Mouse (Mus musculus) A20 (cell line): ENCODE data around the gene Rgs6.

ENCODE experiments used
- DNase-seq: peaks from one replicate; pipeline ENCODE4 v3.0.0-alpha.2; 2011; ENCODE audit warnings: low read depth, low spot score

Rgs6 gene

GRCm38 (mm10) chr12:83083427-83083826 is 495.3 kb downstream of the Rgs6 start:
- DNase-seq: no peak

- no peak for DNase-seq
Observed at GRCm38 (mm10) chr12:83084614-83085013, 496.5 kb downstream of the Rgs6 start.

- no peak for DNase-seq
Observed at GRCm38 (mm10) chr12:83087010-83087409, 498.9 kb downstream of the Rgs6 start.

- DNase-seq: no peak
Observed at GRCm38 (mm10) chr12:83087555-83087954, 499.5 kb downstream of the Rgs6 start.

GRCm38 (mm10) chr12:83092001-83092400 is 503.9 kb downstream of the Rgs6 start:
- no peak for DNase-seq

- DNase-seq: no peak
Observed at GRCm38 (mm10) chr12:83097787-83098186, 509.7 kb downstream of the Rgs6 start.

GRCm38 (mm10) chr12:83098646-83099371 is 510.7 kb downstream of the Rgs6 start:
- no peak for DNase-seq

- DNase-seq: no peak
Observed at GRCm38 (mm10) chr12:83099920-83100319, 511.8 kb downstream of the Rgs6 start.

- no peak for DNase-seq
Observed at GRCm38 (mm10) chr12:83100413-83100812, 512.3 kb downstream of the Rgs6 start.

- DNase-seq: no peak
Observed at GRCm38 (mm10) chr12:83100848-83101247, 512.8 kb downstream of the Rgs6 start.

- no peak for DNase-seq
Observed at GRCm38 (mm10) chr12:83105514-83106119, 517.5 kb downstream of the Rgs6 start.

GRCm38 (mm10) chr12:83106120-83106517 is 518.0 kb downstream of the Rgs6 start:
- DNase-seq: no peak

- DNase-seq: no peak
Observed at GRCm38 (mm10) chr12:83109486-83109885, 521.4 kb downstream of the Rgs6 start.

GRCm38 (mm10) chr12:83109891-83110630 is 522.0 kb downstream of the Rgs6 start:
- DNase-seq: no peak

- no peak for DNase-seq
Observed at GRCm38 (mm10) chr12:83110711-83111110, 522.6 kb downstream of the Rgs6 start.

- DNase-seq: no peak
Observed at GRCm38 (mm10) chr12:83112283-83112682, 524.2 kb downstream of the Rgs6 start.

GRCm38 (mm10) chr12:83112901-83113628 is 525.0 kb downstream of the Rgs6 start:
- DNase-seq: no peak

- DNase-seq: no peak
Observed at GRCm38 (mm10) chr12:83113971-83114370, 525.9 kb downstream of the Rgs6 start.

- peak; percentile 19 for DNase-seq
Observed at GRCm38 (mm10) chr12:83114396-83115053, 526.4 kb downstream of the Rgs6 start.

- no peak for DNase-seq
Observed at GRCm38 (mm10) chr12:83124111-83124510, 536.0 kb downstream of the Rgs6 start.

GRCm38 (mm10) chr12:83125284-83125683 is 537.2 kb downstream of the Rgs6 start:
- no peak for DNase-seq
